Mouse (Mus musculus) urinary bladder, postnatal 10 days (tissue): ENCODE results near the gene Flnb.

Source experiments
- DNase-seq: peaks from one replicate; pipeline ENCODE4 v3.0.0; 2022; ENCODE audit warnings: low spot score

Gene Flnb

DNA sequence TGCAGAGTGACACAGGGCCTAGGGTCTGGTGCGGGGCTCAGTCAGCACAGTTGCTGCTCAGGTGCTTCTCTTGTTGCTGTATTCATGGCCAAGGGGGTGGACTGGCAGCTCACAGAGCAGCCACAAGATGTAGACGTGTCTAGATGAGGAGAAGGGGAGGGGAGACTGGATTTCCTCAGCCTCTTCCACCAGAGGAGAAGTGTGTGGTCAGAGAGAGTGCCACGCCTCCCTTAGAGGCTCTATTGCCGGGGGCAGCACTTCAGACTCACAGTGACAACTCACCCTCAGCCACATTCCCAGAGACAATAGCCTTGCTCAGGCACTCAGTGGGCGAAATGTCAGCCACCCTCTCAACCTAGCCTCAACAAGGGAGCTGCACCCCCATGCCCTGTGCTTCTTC lies 127.5 kb downstream of the Flnb start:
- DNase-seq: no peak

- DNase-seq: no peak
Measured at GRCm38 (mm10) chr14:7951234-7951633, 133.5 kb downstream of the Flnb start.

DNA sequence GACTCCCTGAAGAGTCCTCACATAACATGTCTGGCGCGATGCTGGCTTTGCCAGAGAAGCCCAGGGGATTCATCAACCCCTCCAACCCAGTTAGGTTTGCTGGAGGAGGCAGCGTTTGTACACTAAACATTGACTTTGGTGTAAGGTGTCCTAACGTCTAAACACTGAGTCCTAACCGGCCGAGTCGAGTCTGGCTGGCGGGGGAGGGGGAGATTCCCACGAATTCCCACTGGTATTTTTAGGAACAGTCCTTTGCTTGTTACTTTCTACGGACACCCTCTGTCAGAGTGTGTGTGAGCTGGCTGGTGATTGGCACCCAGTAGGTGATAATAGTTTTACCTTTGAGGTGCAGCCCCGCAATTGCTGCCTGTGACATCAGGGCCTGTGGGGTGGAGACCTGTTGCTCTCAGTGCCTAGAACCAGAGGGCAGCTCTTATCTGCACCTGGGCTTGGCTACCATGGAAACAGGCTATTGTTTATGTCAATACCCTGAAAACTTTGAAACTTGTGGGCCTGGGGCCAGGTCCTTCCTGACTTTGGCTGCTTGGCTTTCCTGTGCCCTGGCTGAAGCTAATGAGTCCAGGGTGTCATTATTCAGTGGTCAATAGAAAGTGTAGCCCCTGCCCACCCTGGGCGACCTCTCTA lies 135.0 kb downstream of the Flnb start:
- no peak for DNase-seq

DNA sequence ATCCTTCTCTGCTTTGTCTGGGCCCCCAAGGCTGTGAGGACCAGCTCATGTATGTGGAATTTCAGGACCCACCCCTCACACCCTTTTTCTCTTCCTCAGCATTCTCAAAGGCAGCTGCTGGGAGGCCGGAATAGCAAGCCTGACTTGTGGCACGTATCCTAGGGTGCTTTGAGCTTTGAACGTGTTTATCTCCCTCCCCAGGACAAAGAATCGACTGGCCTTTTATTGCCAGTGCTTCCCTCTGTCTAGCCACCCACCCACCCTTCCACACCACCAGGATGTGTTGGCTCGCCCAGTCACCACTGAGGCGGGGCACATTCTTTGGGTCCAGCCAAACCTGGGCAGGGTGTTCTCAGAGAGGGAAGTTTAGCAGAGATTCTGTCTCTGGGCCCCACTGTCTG lies 136.3 kb downstream of the Flnb start:
- DNase-seq: no peak

DNA sequence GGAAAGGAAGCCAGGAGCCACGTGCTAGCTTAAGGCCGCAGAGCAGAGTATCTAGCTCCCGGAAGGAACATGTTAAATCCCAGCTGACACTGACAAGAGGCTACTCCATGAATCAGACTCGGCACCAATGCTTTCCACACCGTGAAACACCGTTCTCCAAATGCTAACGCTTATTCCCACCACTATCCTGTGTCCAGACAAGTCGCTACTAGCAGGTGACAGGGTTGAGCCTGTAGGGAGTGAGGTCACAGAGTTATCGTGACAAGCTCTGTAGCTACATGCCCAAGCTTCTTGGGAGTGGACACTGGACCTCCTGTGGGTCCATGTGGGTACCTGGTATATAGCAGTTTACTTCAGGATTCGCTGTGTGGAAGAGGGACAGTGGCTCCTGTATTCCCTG lies 138.7 kb downstream of the Flnb start:
- no peak for DNase-seq

DNA sequence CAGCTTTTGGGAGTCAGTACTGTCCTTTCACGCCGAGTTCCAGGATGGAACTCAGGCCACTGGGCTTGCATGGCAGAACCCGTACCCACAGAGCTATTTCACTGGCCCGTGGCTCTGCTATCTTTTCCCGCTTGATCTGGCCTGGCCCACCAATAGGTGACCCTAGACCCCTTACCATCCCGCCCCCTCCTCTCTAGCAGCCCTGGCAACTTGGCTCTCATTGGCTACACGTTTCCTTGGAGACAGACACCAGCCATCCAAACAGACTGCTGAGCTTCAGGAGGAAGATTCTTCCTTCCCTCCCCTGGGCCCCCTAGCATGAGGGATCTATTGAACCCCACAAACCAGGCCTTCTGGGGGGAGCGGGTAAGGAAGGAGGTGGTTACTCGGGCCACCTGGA lies 139.3 kb downstream of the Flnb start, which contains the start of gene Gm45521:
Gene Gm45521 (plus strand): TSS at position 240 of the 400 bp plus-strand sequence.
- no peak for DNase-seq

DNA sequence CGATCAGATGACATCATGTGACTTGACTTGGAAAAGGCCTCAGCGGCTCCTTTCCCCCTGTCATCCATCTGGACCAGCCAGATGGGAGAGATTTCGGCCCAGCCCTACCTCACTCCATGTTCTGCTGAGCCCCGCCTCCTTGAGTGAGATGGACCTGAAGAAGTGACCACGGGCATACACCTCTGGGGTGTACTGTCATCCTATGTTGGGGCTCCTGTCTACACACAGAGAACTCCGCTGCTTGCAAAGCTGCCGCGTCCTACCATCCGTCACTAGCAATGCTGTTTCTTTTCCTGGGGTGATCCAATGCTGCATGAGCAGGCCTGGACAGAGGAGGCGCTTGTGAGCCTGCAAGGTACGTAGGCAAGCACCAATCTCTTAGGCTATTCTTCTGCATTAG lies 142.9 kb downstream of the Flnb start:
- DNase-seq: no peak

DNA sequence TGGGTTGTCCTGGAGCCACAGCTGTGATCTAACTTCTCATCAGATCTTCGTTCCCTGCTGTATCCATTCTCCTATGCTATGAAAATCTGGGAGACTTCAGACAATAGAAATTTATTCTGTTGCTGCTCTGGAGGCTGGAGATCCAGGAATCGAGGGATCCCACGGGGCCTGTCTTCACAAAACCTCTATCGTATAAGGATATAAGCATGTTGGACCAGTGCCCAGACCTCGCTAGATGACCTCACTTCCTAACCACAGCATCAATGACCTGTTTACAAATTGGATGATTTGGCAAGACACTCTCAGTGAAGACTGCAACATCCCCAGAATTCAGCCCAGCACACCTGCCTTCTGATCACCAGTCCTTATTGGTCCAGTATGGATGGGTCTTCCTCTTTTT lies 144.0 kb downstream of the Flnb start:
- DNase-seq: no peak

GRCm38 (mm10) chr14:7962626-7963025 lies 144.9 kb downstream of the Flnb start:
- no peak for DNase-seq

- DNase-seq: no peak
Measured at GRCm38 (mm10) chr14:7963160-7963559, 145.4 kb downstream of the Flnb start.

DNA sequence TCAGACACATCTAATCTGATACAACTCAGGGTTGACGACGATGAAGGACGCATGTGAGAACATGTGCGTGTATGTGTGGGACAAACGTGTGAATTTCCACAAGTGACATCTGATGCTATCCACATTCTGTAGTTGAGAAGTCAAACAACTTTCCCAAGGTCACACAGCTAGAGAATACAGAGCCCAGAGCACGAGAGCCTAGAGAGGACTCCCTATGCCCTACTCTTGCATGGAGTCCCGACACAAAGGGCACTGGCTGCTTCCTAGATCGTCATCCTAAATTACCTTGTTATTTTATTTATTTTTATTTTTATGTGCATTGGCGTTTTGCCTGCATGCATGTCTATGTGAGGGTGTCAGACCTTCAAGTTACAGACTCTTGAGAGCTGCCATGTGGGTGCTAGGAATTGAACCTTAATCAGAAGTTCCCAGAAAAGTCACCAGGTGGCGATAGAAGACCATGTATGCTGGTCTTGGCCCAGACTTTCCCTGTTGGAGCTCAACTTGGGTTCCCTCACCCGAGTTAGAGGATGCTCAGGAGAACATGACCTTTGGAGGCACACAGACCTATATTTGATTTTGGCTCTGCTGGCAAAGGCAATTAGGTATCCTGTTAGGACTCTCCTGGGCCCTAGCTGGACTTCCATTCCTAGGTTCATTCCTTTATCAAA lies 146.6 kb downstream of the Flnb start:
- DNase-seq: no peak

DNA sequence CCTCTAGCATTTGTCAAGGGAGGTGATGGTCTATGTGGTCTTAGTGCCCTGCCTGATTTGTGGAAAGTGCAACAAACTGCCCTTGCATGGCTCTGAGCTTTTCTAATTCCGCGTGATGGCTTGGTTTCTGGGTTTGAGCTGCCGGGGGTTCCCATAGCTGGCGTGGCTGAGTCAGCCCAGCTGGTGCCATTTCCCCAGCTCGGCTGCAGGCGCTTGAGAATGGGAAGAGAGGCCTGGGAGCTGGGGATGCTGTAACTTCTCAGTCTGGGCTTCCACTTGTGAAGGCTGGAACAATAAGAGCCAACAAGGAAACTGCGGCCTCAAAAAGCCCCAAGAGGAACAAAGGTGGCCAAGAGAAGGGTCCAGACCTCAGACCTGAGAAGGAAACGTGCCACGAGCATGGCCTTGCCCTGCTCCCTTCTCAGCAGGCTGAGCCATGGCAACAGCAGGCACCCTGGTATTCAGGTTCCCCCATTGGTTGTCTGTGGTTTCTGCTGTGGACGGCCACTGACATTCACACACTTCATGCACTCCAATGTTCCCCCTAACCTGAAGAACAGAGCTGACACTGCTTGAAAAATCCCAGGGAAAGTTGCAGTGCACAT lies 154.2 kb downstream of the Flnb start:
- DNase-seq: no peak

DNA sequence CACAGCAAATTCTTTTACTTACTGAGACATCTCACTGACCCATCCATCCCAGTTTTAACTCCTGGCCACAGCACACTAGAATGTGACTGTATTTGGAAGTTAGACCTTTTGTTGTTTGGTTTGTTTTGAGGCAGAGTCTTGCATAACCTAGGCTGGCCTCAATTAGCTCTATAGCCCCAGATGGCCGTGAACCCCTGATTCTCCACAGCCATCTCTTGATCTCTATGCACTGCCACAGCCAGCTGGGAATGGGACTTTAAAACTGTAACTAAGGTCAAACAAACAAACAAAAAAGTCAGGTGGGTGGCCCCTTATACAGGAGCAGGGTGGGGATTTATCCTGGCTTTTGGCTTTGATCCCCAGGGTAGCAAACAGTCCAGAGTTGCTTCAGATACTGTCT lies 156.9 kb downstream of the Flnb start:
- no peak for DNase-seq

DNA sequence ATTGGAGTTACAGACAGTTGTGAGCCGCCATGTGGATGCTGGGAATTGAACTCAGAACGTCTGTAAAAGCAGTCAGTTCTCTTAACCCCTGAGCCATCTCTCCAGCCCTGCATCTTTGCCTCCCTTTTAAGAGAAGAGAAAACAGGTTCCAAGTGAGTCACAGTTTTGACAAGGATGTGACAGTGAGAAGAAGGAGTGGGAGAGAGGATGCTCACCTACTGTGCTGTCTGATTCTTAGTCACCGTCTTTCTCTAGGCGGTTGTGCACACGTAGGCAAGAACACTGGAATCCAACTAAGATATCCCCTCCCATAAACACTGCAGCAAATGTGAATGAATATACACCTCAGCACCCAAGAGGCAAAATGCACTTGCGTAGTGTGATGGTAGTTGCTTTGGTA lies 157.4 kb downstream of the Flnb start:
- no peak for DNase-seq

- DNase-seq: no peak
Measured at GRCm38 (mm10) chr14:7977471-7977870, 159.7 kb downstream of the Flnb start.

DNA sequence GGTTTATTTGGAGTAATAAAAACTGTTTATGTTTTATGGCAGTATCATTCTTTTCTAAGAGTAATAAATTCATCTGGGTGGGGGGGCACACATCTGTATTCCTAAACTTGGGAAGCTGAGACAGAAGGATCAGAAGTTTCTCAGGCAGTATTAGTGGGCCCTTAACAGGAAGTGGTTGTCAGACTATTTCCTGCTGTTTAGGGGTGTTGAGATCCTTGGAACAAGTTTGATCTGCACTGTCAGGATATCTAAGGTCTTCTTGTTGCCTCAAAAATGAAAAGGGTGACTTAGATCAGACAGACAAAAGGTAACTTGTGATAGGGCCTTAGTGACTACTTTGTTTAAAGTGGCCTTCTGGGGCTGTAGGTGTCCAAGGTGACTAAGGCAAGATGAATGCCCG lies 160.4 kb downstream of the Flnb start:
- no peak for DNase-seq

DNA sequence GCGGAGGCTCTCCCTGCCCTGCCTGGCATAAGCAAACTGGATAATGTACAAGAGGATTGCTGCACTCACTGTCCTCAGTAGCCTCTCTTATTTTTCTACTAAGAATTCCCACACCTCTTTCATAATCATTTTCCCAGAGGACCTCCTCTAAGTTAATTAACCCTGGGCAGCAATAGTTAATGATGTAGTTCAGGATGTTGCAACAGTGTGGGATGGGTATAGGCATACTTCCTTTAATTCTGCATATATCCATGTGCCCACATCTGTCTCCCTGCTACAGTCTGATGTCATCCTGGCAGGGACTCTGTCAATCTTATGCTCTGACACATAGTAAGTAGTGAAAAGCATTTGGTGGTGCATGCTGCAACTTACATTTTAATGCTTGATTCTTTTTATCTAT lies 163.5 kb downstream of the Flnb start:
- no peak for DNase-seq

DNA sequence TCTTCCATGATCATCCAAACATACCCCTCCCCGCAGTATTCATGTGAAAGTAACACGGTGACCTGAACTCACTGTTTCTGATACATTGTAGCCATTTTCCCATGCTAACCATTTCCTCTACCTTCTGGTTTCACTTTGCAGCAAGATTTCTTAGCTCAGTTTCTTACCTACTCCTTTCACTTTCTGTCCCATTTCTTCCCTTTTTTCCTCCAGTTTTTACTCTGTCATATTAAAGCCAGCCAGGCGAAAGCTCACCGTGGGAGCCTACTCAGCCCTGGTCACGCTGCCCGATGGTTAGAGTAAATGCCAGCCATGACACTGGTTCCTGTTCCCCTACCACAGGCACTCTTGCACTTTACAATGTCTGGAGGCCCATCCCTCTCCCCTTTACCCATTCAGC lies 169.2 kb downstream of the Flnb start:
- DNase-seq: no peak

DNA sequence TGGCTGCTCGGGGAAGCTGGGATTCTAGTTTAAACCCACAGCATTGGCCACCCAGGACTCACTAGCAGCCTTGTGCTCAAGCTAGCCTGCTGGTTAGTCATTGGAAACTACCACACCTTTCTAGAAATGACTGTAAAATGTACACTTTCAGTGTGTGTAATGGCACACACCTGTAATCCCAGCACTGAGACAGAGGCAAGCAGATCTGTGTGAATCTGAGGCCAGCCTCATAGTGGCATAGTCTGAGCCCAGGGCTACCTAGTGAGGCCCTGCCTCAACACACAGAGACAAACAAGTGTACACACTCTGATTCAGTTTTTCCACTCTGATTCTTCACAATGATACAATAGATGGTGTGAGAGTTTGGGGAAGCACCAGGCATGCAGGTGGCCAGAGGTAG lies 171.6 kb downstream of the Flnb start:
- no peak for DNase-seq

GRCm38 (mm10) chr14:7989961-7990360 lies 172.2 kb downstream of the Flnb start:
- DNase-seq: no peak

- DNase-seq: no peak
Measured at GRCm38 (mm10) chr14:7991108-7991776, 173.5 kb downstream of the Flnb start.

GRCm38 (mm10) chr14:7992158-7992557 lies 174.4 kb downstream of the Flnb start:
- DNase-seq: no peak

DNA sequence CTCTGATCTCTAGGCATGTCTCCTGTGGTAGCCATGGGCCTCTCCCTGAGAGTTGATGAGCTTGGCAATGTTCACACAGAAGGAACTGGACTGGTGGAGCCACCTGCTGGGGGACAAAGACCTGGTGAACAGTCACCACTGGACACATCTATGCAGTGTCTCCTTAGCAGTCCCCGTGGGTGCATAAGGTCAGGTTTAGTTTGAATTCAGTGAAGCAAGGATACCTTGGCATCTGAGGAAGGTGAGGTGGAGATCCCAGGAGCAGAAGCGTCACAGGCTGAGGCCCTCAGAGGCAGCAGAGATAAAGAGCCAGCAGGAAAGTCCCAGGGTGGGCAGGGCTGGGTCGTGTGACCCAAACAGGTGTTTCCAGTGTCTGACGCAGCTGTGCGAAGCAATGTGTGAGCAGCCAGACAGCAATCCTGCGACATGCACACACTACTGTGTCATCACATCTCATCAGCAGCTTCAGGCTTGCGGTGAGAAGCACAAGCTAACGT lies 176.6 kb downstream of the Flnb start, which contains the start of gene Dnase1l3:
Gene Dnase1l3 (minus strand): TSS at position 303 of the 497 bp plus-strand sequence.
- no peak for DNase-seq
